Mouse (Mus musculus): ENCODE data around the gene Slc16a3. TPM values are rescaled to one million over a fixed set of nuclear protein-coding genes. Genes with fewer than 3 reads are reported as not detected.

Slc16a3 gene
- polyA plus RNA-seq, 1 experiment from 2014 or later, result 34.2 TPM

- no peaks in the 10 kb centered on the region for H3K27me3 ChIP-seq
- H3K4me3 ChIP-seq (replicated peaks), result no peak overlapping the region
- H3K4me1 ChIP-seq, result peaks cover 7% of the 10 kb centered on the region
- H3K36me3 ChIP-seq (replicated peaks), result peaks cover 96% of the 10 kb centered on the region
- H3K9me3 ChIP-seq, result no peaks in the 10 kb centered on the region
- no peak overlapping the region for H3K27ac ChIP-seq
- WGBS, result 92% methylated on average over 13 of the region's 13 CpGs
- no peak overlapping the region for H3K4me2 ChIP-seq
- ATAC-seq (ENCODE audit: low FRiP score), result no peak
- no peak overlapping the region for H3K9ac ChIP-seq
Observed at GRCm38 (mm10) chr11:120962050-120962771, 13.9 kb downstream of the Slc16a3 start.

DNA sequence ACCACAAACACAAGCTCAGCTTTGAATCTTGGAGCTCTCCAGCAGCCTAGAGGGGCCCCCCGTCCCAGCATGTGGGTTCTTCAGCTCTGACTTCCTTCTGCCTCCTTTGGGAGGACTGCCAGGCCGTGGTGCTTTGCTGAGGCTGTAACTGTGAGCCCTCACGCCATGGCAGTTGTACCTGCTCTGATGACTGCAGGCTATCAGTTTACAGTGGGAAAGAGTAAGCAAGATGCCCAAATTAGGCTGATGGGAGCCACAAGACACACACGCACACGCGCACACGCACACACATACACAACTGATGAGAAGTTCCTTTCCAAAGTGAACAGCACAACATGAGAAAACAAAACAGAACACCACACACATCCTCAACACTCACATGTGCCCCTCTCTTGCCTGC is 14.6 kb downstream of the Slc16a3 start:
- no peak overlapping the region for H3K27ac ChIP-seq
- no peak overlapping the region for H3K4me2 ChIP-seq
- no peaks in the 10 kb centered on the region for H3K27me3 ChIP-seq
- H3K4me1 ChIP-seq, result peaks cover 7% of the 10 kb centered on the region
- no peak overlapping the region for H3K4me3 ChIP-seq (replicated peaks)
- ATAC-seq (ENCODE audit: low FRiP score), result no peak
- peaks cover 96% of the 10 kb centered on the region for H3K36me3 ChIP-seq (replicated peaks)
- H3K9me3 ChIP-seq, result no peaks in the 10 kb centered on the region
- H3K9ac ChIP-seq, result no peak overlapping the region
- WGBS, result 87% methylated on average over 7 of the region's 7 CpGs

GRCm38 (mm10) chr11:120964195-120965157 is 16.2 kb downstream of the Slc16a3 start:
- Histone ChIP-seq H3K9me3 (no peaks in the 10 kb centered on the region), H3K27me3 (no peaks in the 10 kb centered on the region), H3K9ac (no peak overlapping the region), H3K4me1 (peaks cover 7% of the 10 kb centered on the region), H3K36me3 (replicated peaks) (peaks cover 96% of the 10 kb centered on the region), H3K4me3 (replicated peaks) (no peak overlapping the region), H3K27ac (no peak overlapping the region), H3K4me2 (no peak overlapping the region)
- no peak for ATAC-seq (ENCODE audit: low FRiP score)
- 87% methylated on average over 10 of the region's 10 CpGs for WGBS

DNA sequence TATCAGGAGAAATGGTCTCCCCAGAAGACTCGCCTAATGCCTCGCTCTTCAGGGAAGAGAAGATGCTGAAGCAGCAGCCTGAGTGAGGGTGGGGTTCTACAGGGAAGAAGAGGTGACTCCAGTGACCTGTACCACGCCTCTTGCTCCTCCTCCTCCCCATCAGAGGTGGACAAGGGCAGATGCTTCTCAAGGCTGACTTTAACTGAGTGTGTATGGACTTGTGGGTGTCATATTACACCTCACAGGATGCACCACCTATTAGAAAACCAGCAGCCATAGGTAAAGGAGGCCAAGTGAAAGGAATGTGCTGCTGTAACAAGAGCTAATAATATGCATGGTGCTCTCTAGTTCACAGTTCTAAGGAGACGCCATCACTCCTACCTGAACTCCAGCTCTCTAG is 17.3 kb downstream of the Slc16a3 start:
- H3K9ac ChIP-seq, result no peak overlapping the region
- no peak overlapping the region for H3K4me3 ChIP-seq (replicated peaks)
- no peak overlapping the region for H3K27ac ChIP-seq
- no peaks in the 10 kb centered on the region for H3K9me3 ChIP-seq
- peaks cover 98% of the 10 kb centered on the region for H3K36me3 ChIP-seq (replicated peaks)
- 89% methylated on average over 4 of the region's 4 CpGs for WGBS
- H3K27me3 ChIP-seq, result no peaks in the 10 kb centered on the region
- H3K4me1 ChIP-seq, result peaks cover 7% of the 10 kb centered on the region
- ATAC-seq (ENCODE audit: low FRiP score), result no peak
- no peak overlapping the region for H3K4me2 ChIP-seq

- Histone ChIP-seq H3K9me3 (no peaks in the 10 kb centered on the region), H3K4me1 (peaks cover 5% of the 10 kb centered on the region; the same call in 1 of the 2 replicates), H3K27me3 (no peaks in the 10 kb centered on the region), H3K36me3 (replicated peaks) (peaks cover 100% of the 10 kb centered on the region), H3K4me3 (replicated peaks) (no peak overlapping the region), H3K27ac (no peak overlapping the region), H3K4me2 (no peak overlapping the region), H3K9ac (no peak overlapping the region)
- 95% methylated on average over 5 of the region's 5 CpGs for WGBS
- no peak for ATAC-seq (ENCODE audit: low FRiP score)
Observed at GRCm38 (mm10) chr11:120969742-120970141, 21.5 kb downstream of the Slc16a3 start.

DNA sequence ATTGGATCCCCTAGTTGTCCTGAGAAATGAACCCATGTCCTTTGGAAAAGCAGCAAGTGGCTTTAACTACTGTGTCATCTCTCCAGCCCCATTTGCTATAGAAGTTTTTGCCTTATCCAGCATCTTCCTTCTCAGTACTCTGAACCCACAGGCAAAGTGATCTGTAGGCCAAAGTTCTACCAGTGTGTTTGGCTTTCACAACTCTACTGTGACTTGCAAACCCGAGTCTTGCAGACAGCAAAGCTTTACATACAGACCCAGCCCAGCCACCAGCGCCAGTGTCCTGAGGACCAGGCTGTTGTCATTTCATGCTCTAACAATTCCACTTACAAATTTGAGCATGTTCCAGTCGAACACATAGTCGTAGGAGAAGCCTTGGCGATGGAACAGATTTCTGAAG is 23.0 kb downstream of the Slc16a3 start:
- Histone ChIP-seq H3K4me3 (replicated peaks) (no peak overlapping the region), H3K36me3 (replicated peaks) (peaks cover 99% of the 10 kb centered on the region), H3K4me1 (no peaks in the 10 kb centered on the region), H3K27ac (no peak overlapping the region), H3K9ac (no peak overlapping the region), H3K9me3 (no peaks in the 10 kb centered on the region), H3K4me2 (no peak overlapping the region), H3K27me3 (no peaks in the 10 kb centered on the region)
- 92% methylated on average over 5 of the region's 5 CpGs for WGBS
- no peak for ATAC-seq (ENCODE audit: low FRiP score)

DNA sequence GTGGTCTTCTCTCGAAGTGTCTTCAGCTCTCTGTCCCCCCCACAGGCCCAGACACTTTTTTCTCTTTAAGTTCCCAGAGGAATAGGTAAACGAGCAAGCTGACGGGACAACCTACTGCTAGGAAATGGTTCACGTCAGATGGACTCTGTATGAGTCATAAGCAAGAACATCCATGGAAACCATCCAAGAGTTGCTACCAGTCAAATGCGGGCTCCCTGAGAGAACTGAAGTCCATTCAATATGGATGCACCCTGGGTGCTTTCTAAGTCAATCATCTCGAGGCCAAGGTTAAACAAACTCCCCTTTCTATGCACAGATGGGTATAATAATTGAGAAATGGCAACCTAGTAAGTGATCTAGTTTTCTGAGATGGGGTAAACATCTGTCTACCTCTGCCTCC is 25.0 kb downstream of the Slc16a3 start:
- no peak overlapping the region for H3K4me2 ChIP-seq
- H3K4me1 ChIP-seq, result no peaks in the 10 kb centered on the region
- H3K27me3 ChIP-seq, result no peaks in the 10 kb centered on the region
- no peak overlapping the region for H3K27ac ChIP-seq
- no peak overlapping the region for H3K9ac ChIP-seq
- no peak overlapping the region for H3K4me3 ChIP-seq (replicated peaks)
- H3K36me3 ChIP-seq (replicated peaks), result peaks cover 97% of the 10 kb centered on the region
- WGBS, result 88% methylated on average over 6 of the region's 6 CpGs
- H3K9me3 ChIP-seq, result no peaks in the 10 kb centered on the region
- no peak for ATAC-seq (ENCODE audit: low FRiP score)

- Histone ChIP-seq H3K4me3 (replicated peaks) (no peak overlapping the region), H3K4me2 (no peak overlapping the region), H3K27me3 (no peaks in the 10 kb centered on the region), H3K9ac (no peak overlapping the region), H3K4me1 (no peaks in the 10 kb centered on the region), H3K27ac (no peak overlapping the region), H3K36me3 (replicated peaks) (peaks cover 90% of the 10 kb centered on the region), H3K9me3 (no peaks in the 10 kb centered on the region)
- ATAC-seq (ENCODE audit: low FRiP score), result no peak
- 92% methylated on average over 8 of the region's 8 CpGs for WGBS
Observed at GRCm38 (mm10) chr11:120979711-120980426, 31.6 kb downstream of the Slc16a3 start.

DNA sequence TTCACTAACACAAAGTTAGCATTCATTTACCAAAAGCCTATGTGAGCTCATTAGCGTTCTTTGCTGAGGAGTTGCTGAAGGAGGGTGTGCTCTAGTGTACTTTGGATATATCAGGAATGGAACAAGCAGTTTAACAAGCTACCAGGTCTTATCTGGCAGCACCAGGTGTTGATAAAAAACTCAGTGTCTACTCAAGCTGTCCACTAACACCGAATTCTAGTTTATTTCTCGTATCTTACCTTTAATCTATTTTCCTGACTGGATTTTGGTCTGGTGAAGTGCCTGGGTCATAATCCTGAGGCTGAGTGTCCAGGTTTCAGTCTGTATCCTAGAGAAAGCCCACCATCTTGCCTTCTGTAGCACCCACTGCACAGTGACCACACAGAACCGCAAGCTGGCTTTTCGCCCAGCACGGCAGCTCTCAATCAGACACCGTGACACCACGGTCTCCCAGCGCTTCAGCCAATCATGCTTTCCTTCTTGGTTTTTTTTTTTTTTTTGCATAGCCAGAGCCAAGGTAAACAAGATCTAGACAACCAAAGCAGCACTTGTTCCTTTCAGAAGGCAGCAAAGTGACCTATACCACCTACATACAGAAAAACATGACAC is 32.3 kb downstream of the Slc16a3 start:
- WGBS, result 94% methylated on average over 9 of the region's 9 CpGs

DNA sequence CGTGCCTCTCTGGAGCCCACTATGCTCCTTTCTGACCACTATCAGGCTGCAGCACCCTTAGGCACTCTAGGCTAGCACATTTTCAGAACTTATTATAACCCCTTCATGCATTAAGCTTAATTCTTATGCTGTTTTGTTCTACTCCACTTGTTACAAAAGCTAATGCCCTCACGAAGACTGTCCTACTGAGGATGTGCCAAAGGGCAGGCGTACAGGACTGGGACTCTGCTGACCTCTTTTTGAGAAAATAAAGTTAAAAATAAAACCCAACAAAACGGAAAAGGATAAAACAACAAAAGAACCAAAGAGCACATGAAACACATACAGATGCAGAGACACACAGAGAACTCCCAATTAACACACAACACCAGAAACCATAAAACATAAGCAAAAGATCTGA is 33.4 kb downstream of the Slc16a3 start:
- ATAC-seq (ENCODE audit: low FRiP score), result no peak
- Histone ChIP-seq H3K27ac (no peak overlapping the region), H3K4me2 (no peak overlapping the region), H3K27me3 (no peaks in the 10 kb centered on the region), H3K4me1 (no peaks in the 10 kb centered on the region), H3K9ac (no peak overlapping the region), H3K9me3 (no peaks in the 10 kb centered on the region), H3K36me3 (replicated peaks) (peaks cover 89% of the 10 kb centered on the region), H3K4me3 (replicated peaks) (no peak overlapping the region)
- 86% methylated on average over 4 of the region's 4 CpGs for WGBS

More for the DNA sequence above, 32.3 kb downstream of the Slc16a3 start:
- peaks cover 89% of the 10 kb centered on the region for H3K36me3 ChIP-seq (replicated peaks)
- no peaks in the 10 kb centered on the region for H3K27me3 ChIP-seq
- H3K4me1 ChIP-seq, result no peaks in the 10 kb centered on the region
- H3K9me3 ChIP-seq, result no peaks in the 10 kb centered on the region
- no peak overlapping the region for H3K4me2 ChIP-seq
- H3K4me3 ChIP-seq (replicated peaks), result no peak overlapping the region
- no peak overlapping the region for H3K9ac ChIP-seq
- no peak overlapping the region for H3K27ac ChIP-seq
- ATAC-seq (ENCODE audit: low FRiP score), result no peak

- H3K9ac ChIP-seq, result no peak overlapping the region
- no peak overlapping the region for H3K4me3 ChIP-seq (replicated peaks)
- no peaks in the 10 kb centered on the region for H3K27me3 ChIP-seq
- no peak overlapping the region for H3K4me2 ChIP-seq
- H3K27ac ChIP-seq, result no peak overlapping the region
- peaks cover 1% of the 10 kb centered on the region for H3K4me1 ChIP-seq
- H3K9me3 ChIP-seq, result no peaks in the 10 kb centered on the region
- H3K36me3 ChIP-seq (replicated peaks), result peaks cover 81% of the 10 kb centered on the region
- ATAC-seq (ENCODE audit: low FRiP score), result no peak
Observed at GRCm38 (mm10) chr11:120982459-120982858, 34.2 kb downstream of the Slc16a3 start.
